8 mouse cellular contexts compared by ENCODE assay signal in the genomic region with DNA sequence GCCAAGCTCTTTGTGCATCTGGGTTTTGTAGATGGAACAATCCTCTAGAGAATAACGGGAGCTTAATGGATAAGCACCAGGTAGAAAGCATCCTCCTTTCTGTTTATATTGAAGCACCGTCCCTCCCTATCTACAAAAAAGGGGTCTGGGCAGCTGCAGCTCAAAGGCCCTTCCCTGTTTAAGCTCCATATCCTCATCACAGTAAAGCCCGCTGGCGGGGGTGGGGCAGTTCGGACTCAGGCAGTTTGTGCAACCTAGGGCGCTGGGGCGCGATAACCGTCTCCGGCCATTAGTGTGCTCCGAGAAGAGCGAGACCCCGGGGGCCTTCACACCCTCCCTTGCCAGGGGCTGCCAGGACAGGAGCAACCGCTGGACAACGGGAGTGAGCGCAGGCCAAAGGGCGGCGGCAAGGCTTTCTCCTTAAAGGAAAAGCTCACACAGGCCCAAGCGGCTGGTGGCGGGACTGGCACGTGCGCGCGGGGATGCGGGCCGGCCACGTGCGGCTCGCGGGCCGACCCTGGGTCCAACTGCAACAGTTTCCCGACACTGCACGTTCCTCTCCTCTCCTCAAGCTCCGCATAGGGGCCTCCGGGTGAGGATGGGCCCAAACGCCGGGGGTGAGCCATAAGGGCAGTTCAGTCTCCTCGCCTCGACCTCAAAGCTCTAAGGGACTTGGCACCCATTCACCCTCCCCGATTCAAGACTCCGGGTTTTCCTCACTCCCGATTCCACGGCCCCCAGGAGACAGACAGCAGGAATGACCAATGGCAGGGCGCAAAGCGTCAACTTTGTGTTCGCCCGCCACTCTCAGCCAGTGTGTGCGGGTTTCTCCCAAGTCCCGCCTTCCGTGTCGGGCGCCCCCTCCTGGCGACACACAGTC. TPM values are rescaled to one million over a fixed set of nuclear protein-coding genes. Genes with fewer than 3 reads are reported as not detected.
DNase-seq lines count a peak whose midpoint lies in the region; ATAC-seq and TF ChIP-seq lines count a peak whose summit lies in the region.

No protein-coding gene starts in this region.

- peak overlapping the region; percentile 100 for H3K27ac ChIP-seq in ES-E14 (ENCODE audit: insufficient read depth, low read depth, low read length, poor library complexity, severe bottlenecking)
- peak overlapping the region; percentile 100 for H3K27ac ChIP-seq in forebrain, embryonic 15.5 days (replicated peaks)
- peak overlapping the region; percentile 100 for H3K27ac ChIP-seq in olfactory bulb, adult 2 months (ENCODE audit: insufficient read depth, low read depth, low read length)
- H3K27ac ChIP-seq in thymus, adult 2 months (ENCODE audit: control insufficient read depth, insufficient read depth, low read length) = peak overlapping the region; percentile 77

- intact Hi-C loops in heart, postnatal 25 days (cut with DNase I) = loop anchor here (1.0 to 5.0 kb wide), 2 partner anchors 38 to 53 kb away; no protein-coding TSS in a partner anchor

- H3K36me3 ChIP-seq in ES-E14 (ENCODE audit: control insufficient read depth, insufficient read depth, low read length, poor library complexity, severe bottlenecking) = peaks cover 30% of the 10 kb centered on the region
- H3K36me3 ChIP-seq in forebrain, embryonic 15.5 days = 0 out of 2 replicates have a peak, but pooled peaks cover 5% of the 10 kb centered on the region
- peaks cover 10% of the 10 kb centered on the region for H3K36me3 ChIP-seq in thymus, adult 2 months (ENCODE audit: control insufficient read depth, insufficient read depth, low read length)

- H3K4me3 ChIP-seq in ES-E14 (ENCODE audit: insufficient read depth in 1 of 2, low read depth in 1 of 2, low read length in 2 of 2, poor library complexity in 1 of 2, severe bottlenecking in 1 of 2) = peak overlapping the region; percentile 75 to 80
- peak overlapping the region; percentile 92 for H3K4me3 ChIP-seq in forebrain, embryonic 15.5 days
- H3K4me3 ChIP-seq in lung, adult 2 months (replicated peaks; ENCODE audit: extremely low read depth, low read depth, low read length) = peak overlapping the region; percentile 86
- H3K4me3 ChIP-seq in olfactory bulb, adult 2 months (ENCODE audit: insufficient read depth, low read depth, low read length) = peak overlapping the region; percentile 64
- H3K4me3 ChIP-seq in thymus, adult 2 months (ENCODE audit: control insufficient read depth, insufficient read depth, low read length) = peak overlapping the region; percentile 50

- no peaks in the 10 kb centered on the region for H3K9me3 ChIP-seq in ES-E14 (ENCODE audit: control insufficient read depth, insufficient read depth, low read depth, low read length)
- H3K9me3 ChIP-seq in forebrain, embryonic 15.5 days = no peaks in the 10 kb centered on the region

- peak; percentile 99 for DNase-seq in ES-E14 (ENCODE audit: low read depth, low spot score)
- DNase-seq in cerebellum, adult 11-12 months = peak; percentile 100
- DNase-seq in heart, postnatal 25 days (ENCODE audit: low spot score) = peak; percentile 99
- DNase-seq in layer of hippocampus, adult 18-20 months (ENCODE audit: low spot score in 2 of 2) = peak; percentile 99 to 100
- DNase-seq in lung, adult 2 months = peak; percentile 99
- DNase-seq in thymus, adult 2 months = peak; percentile 99

- peak overlapping the region; percentile 98 for H3K9ac ChIP-seq in ES-E14 (ENCODE audit: insufficient read depth, low read depth, low read length, poor library complexity, severe bottlenecking)
- H3K9ac ChIP-seq in forebrain, embryonic 15.5 days (replicated peaks) = peak overlapping the region; percentile 77

- TF ChIP-seq CTCF in lung, adult 2 months (IDR thresholded peaks at IDR 0.05; ENCODE audit: insufficient read depth, low read length) = peak; percentile 69
- TF ChIP-seq CTCF in olfactory bulb, adult 2 months (IDR thresholded peaks at IDR 0.05; ENCODE audit: insufficient read depth, low read depth, low read length) = no peak
- no peak; the same call in 1 of the 2 replicates for TF ChIP-seq CTCF in thymus, adult 2 months (IDR thresholded peaks at IDR 0.05; ENCODE audit: borderline replicate concordance, control insufficient read depth, extremely low read depth, insufficient read depth, low read length, poor library complexity)

- peak overlapping the region; percentile 93 for H3K4me2 ChIP-seq in forebrain, embryonic 15.5 days (replicated peaks)

- in situ Hi-C loops in ES-E14 (cut with MboI; ENCODE audit: low sequenced_read_pairs in 2 of 2, unreplicated experiment in 2 of 2) = no loop called here

- H3K27me3 ChIP-seq in forebrain, embryonic 15.5 days = no peaks in the 10 kb centered on the region
- H3K27me3 ChIP-seq in thymus, adult 2 months (ENCODE audit: control insufficient read depth, insufficient read depth, low read length) = no peaks in the 10 kb centered on the region

- WGBS in forebrain, embryonic 15.5 days = 2% methylated on average over 53 of the region's 53 CpGs
- 4% methylated on average over 53 of the region's 53 CpGs for WGBS in lung, adult 2 months
- WGBS in olfactory bulb, adult 2 months = 1% methylated on average over 53 of the region's 53 CpGs
- 13% methylated on average over 53 of the region's 53 CpGs for WGBS in thymus, adult 2 months

- peak; percentile 79 for ATAC-seq in forebrain, embryonic 15.5 days (replicated peaks)

- peaks cover 5 to 25% of the 10 kb centered on the region in 2 experiments for H3K4me1 ChIP-seq in ES-E14 (ENCODE audit: control insufficient read depth in 2 of 2, insufficient read depth in 2 of 2, low read length in 2 of 2, poor library complexity in 1 of 2)
- H3K4me1 ChIP-seq in forebrain, embryonic 15.5 days = peaks cover 25% of the 10 kb centered on the region
- H3K4me1 ChIP-seq in lung, adult 2 months (ENCODE audit: control insufficient read depth, insufficient read depth, low read length) = peaks cover 18% of the 10 kb centered on the region
- H3K4me1 ChIP-seq in olfactory bulb, adult 2 months (ENCODE audit: control insufficient read depth, insufficient read depth, low read length) = peaks cover 24% of the 10 kb centered on the region
- H3K4me1 ChIP-seq in thymus, adult 2 months (replicated peaks; ENCODE audit: control insufficient read depth, insufficient read depth, low read length) = peaks cover 37% of the 10 kb centered on the region

- TF ChIP-seq POLR2A in lung, adult 2 months (IDR thresholded peaks at IDR 0.05; ENCODE audit: borderline replicate concordance, extremely low read depth, low read depth, low read length) = peak; percentile 51; the same call in 1 of the 2 replicates
- 0 out of 2 replicates have a peak, but pooled peaks have one; percentile 36 for TF ChIP-seq POLR2A in olfactory bulb, adult 2 months (IDR thresholded peaks at IDR 0.05; ENCODE audit: insufficient read depth, low read depth, low read length)
- peak; percentile 61; the same call in 1 of the 2 replicates for TF ChIP-seq POLR2A in thymus, adult 2 months (IDR thresholded peaks at IDR 0.05; ENCODE audit: control insufficient read depth, extremely low read depth, insufficient read depth, low read length, poor library complexity)

TF ChIP-seq in ES-E14, 5 proteins besides CTCF, POLR2A, EP300 and RAD21:
- TF ChIP-seq ZC3H11A (IDR thresholded peaks at IDR 0.05; ENCODE audit: borderline replicate concordance, low read depth, low read length) = no peak
- no peak; the same call in 1 of the 2 replicates for TF ChIP-seq HCFC1 (IDR thresholded peaks at IDR 0.05; ENCODE audit: borderline replicate concordance, insufficient read depth, low read length)
- TF ChIP-seq CHD2 (IDR thresholded peaks at IDR 0.05; ENCODE audit: low read depth, low read length) = peak; percentile 85
- no peak for TF ChIP-seq ZNF384 (IDR thresholded peaks at IDR 0.05; ENCODE audit: low read depth, low read length)
- no peak for TF ChIP-seq MAFK (IDR thresholded peaks at IDR 0.05; ENCODE audit: insufficient read depth, low read depth, low read length)

RNA-seq across cellular contexts. Expression of gene Ptma, which starts 1.7 kb away (rescaled TPM):
- total RNA-seq in ES-E14 (2012; rRNA removed) = 2,106 and 2,587 TPM in 2 replicates
- polyA plus RNA-seq in forebrain, embryonic 15.5 days (2015; fragmentation: Nextera tagmentation; extraction: Ambion mirVana) = 2,368 and 2,448 TPM in 2 replicates
- total RNA-seq in heart, postnatal 25 days (2021) = 100 to 1,000 TPM; 231 to 265 TPM
- 100 to 1,000 TPM; 470 to 490 TPM for total RNA-seq in layer of hippocampus, adult 18-20 months (2021)
- 751 and 980 TPM in 2 replicates for polyA plus RNA-seq in lung, adult 2 months (2012; rRNA removed)
- polyA plus RNA-seq in olfactory bulb, adult 2 months (2012; ENCODE audit: insufficient read depth, insufficient read length, low replicate concordance, missing spikeins) = 1,950 and 2,456 TPM in 2 replicates
- polyA plus RNA-seq in thymus, adult 2 months (2012; rRNA removed) = 2,341 and 3,054 TPM in 2 replicates

RNA-seq across cellular contexts. Expression of gene Pde6d, which starts 57.6 kb away (rescaled TPM):
- total RNA-seq in ES-E14 (2012; rRNA removed) = 5.4 and 9.2 TPM in 2 replicates
- 99.0 and 103 TPM in 2 replicates for polyA plus RNA-seq in forebrain, embryonic 15.5 days (2015; fragmentation: Nextera tagmentation; extraction: Ambion mirVana)
- total RNA-seq in heart, postnatal 25 days (2021) = 10 to 100 TPM; 43.5 to 45.6 TPM
- total RNA-seq in layer of hippocampus, adult 18-20 months (2021) = 10 to 100 TPM; 47.3 to 48.9 TPM
- polyA plus RNA-seq in lung, adult 2 months (2012; rRNA removed) = 15.8 and 20.8 TPM in 2 replicates
- not detected in 2 replicates for polyA plus RNA-seq in olfactory bulb, adult 2 months (2012; ENCODE audit: insufficient read depth, insufficient read length, low replicate concordance, missing spikeins)
- polyA plus RNA-seq in thymus, adult 2 months (2012; rRNA removed) = 19.9 and 23.4 TPM in 2 replicates

RNA-seq across cellular contexts. Expression of gene Cops7b, which starts 57.8 kb away (rescaled TPM):
- 23.6 and 27.4 TPM in 2 replicates for total RNA-seq in ES-E14 (2012; rRNA removed)
- polyA plus RNA-seq in forebrain, embryonic 15.5 days (2015; fragmentation: Nextera tagmentation; extraction: Ambion mirVana) = 62.9 and 63.4 TPM in 2 replicates
- total RNA-seq in heart, postnatal 25 days (2021) = 10 to 100 TPM; 10.1 TPM
- 10 to 100 TPM; 19.5 to 21.1 TPM for total RNA-seq in layer of hippocampus, adult 18-20 months (2021)
- 23.2 and 30.2 TPM in 2 replicates for polyA plus RNA-seq in lung, adult 2 months (2012; rRNA removed)
- polyA plus RNA-seq in olfactory bulb, adult 2 months (2012; ENCODE audit: insufficient read depth, insufficient read length, low replicate concordance, missing spikeins) = not detected in 2 replicates
- 61.2 and 67.6 TPM in 2 replicates for polyA plus RNA-seq in thymus, adult 2 months (2012; rRNA removed)

Comparison
In these comparisons a context has a peak if more than half of its experiments do, and no peak if none do; other contexts are left out.
1. Peak in every context shown above with its lines: DNase-seq, ATAC-seq, H3K4me3 ChIP-seq and H3K27ac ChIP-seq.
2. RNA of gene Pde6d, which starts 57.6 kb away (polyA plus RNA-seq): 99.0 to 103 TPM in forebrain, embryonic 15.5 days, 19.9 to 23.4 TPM in thymus, adult 2 months and 15.8 to 20.8 TPM in lung, adult 2 months; not detected in olfactory bulb, adult 2 months; every median in the first group is over 10 times any median in the second.
3. RNA of gene Cops7b, which starts 57.8 kb away (polyA plus RNA-seq): 61.2 to 67.6 TPM in thymus, adult 2 months, 62.9 to 63.4 TPM in forebrain, embryonic 15.5 days and 23.2 to 30.2 TPM in lung, adult 2 months; not detected in olfactory bulb, adult 2 months; every median in the first group is over 10 times any median in the second.